Mouse (Mus musculus) stomach, postnatal 0 days (tissue): ENCODE data around the gene Dcaf7. TPM values are rescaled to one million over a fixed set of nuclear protein-coding genes. Genes with fewer than 3 reads are reported as not detected.
A peak's percentile ranks its signal among the peaks of the same experiment; 100 is the strongest.

Experiments used
- ATAC-seq: fragments of 200-750 bp; cut with Nextera tagmentation; 2 replicates; pipeline ENCODE4 v1.8.0; 2017; ENCODE audit not compliant: low FRiP score, low TSS enrichment
- DNase-seq: peaks from one replicate; pipeline ENCODE4 v3.0.0-alpha.2; 2016; ENCODE audit warnings: low spot score
- H3K27ac ChIP-seq: fragments of 300-500 bp; sonication (generic); replicated peaks from 2 replicates; pipeline ENCODE4 v1.5.1; 2014; ENCODE audit warnings: mild to moderate bottlenecking, control low read depth
- H3K27me3 ChIP-seq: fragments of 300-500 bp; sonication (generic); 2 replicates; pipeline ENCODE4 v1.6.1; 2014; ENCODE audit warnings: low read length; ENCODE audit not compliant: control insufficient read depth, insufficient read depth
- H3K36me3 ChIP-seq: fragments of 300-500 bp; sonication (generic); 2 replicates; pipeline ENCODE4 v1.6.1; 2014; ENCODE audit warnings: low read length, mixed read lengths; ENCODE audit not compliant: control insufficient read depth, insufficient read depth
- H3K4me1 ChIP-seq: fragments of 300-500 bp; sonication (generic); replicated peaks from 2 replicates; pipeline ENCODE4 v1.6.1; 2014; ENCODE audit warnings: antibody characterized with exemption; ENCODE audit not compliant: control insufficient read depth, insufficient read depth
- H3K4me2 ChIP-seq: fragments of 300-500 bp; sonication (generic); replicated peaks from 2 replicates; pipeline ENCODE4 v1.6.1; 2014; ENCODE audit warnings: low read depth, mild to moderate bottlenecking, control low read depth, moderate library complexity
- H3K4me3 ChIP-seq: fragments of 300-500 bp; sonication (generic); 2 replicates; pipeline ENCODE4 v1.5.1; 2014; ENCODE audit warnings: low read depth, low read length, control low read depth
- H3K9ac ChIP-seq: fragments of 300-500 bp; sonication (generic); 2 replicates; pipeline ENCODE4 v1.6.1; 2014; ENCODE audit warnings: mild to moderate bottlenecking, low read length, control low read depth, mixed read lengths
- H3K9me3 ChIP-seq: fragments of 300-500 bp; sonication (generic); 2 replicates; pipeline ENCODE4 v1.6.1; 2016; ENCODE audit warnings: low read length; ENCODE audit not compliant: control insufficient read depth
- CTCF ChIP-seq: IDR thresholded peaks from 2 replicates; pipeline ENCODE4 v1.5.1; 2016; ENCODE audit warnings: antibody characterized with exemption, low read depth, mild to moderate bottlenecking, moderate library complexity
- EP300 ChIP-seq: optimal IDR thresholded peaks from 2 replicates; pipeline ENCODE3; 2016; ENCODE audit warnings: antibody characterized with exemption
- WGBS: fragments of 180-500 bp; shearing (Covaris S2); extraction: QIAGEN DNeasy Blood & Tissue Kit; methylation state at CpG from one replicate; pipeline ENCODE4 v1.1.7; 2014; 5-methylcytosine and 5-hydroxymethylcytosine counted together
- polyA plus RNA-seq: library from polyadenylated mRNA; unstranded; fragments of >200 nt; fragmentation: Nextera tagmentation; extraction: Ambion mirVana; gene quantifications from 2 replicates; pipeline ENCODE4 v1.2.1, GENCODE M21; 2015

The Dcaf7 gene
- polyA plus RNA-seq, 1 experiment from 2014 or later: 25.9 TPM

DNA sequence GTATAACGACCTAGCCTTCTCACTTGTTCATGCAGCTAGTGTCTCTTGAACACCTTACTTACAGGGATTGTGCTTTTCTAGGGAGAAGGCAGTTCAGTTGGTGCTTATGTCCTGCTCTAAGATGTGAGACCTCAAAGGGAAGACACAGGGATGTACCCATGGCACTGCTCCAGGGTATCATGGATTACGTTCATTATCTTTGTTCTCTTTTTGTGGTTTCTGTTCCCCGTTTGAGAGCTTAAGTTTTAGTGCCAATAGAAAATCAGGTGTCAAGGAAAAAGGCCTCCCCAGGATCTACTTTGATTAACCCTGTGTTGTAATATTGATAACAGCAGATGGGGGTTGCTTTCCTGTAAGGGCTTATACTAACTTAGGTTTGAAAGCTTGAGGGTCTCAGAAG lies 37.1 kb downstream of the Dcaf7 start:
- Histone ChIP-seq H3K4me1 (no peaks in the 10 kb centered on the region), H3K9me3 (no peaks in the 10 kb centered on the region), H3K9ac (no peak overlapping the region), H3K36me3 (no peaks in the 10 kb centered on the region; the same call in 1 of the 2 replicates), H3K4me3 (no peak overlapping the region), H3K27me3 (no peaks in the 10 kb centered on the region), H3K4me2 (no peak overlapping the region), H3K27ac (no peak overlapping the region)
- no peak for DNase-seq
- TF ChIP-seq CTCF: no peak
- TF ChIP-seq EP300: no peak
- no peak for ATAC-seq
- 88% methylated on average over 3 of the region's 3 CpGs for WGBS

DNA sequence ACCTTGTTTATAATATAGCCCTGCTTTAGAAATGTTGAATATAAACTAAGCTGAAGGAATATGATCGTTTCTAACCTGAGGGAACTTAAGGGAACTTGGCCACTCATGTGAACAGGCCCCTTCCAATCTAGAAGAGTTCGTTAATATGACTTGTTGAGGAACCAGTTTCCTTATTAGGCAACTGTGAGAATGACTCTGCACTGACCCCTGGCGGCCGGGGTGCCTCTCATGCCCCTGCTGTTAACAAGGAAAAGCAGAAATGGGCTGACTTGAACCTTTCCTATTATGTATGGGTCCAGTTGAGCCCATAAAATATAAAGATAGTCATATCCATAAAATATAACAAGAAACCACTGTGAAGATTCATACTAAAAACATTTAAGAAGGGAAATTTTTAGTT lies 39.6 kb downstream of the Dcaf7 start:
- H3K4me1 ChIP-seq: no peaks in the 10 kb centered on the region
- DNase-seq (peak; percentile 92), ATAC-seq (peak; percentile 53)
- H3K27ac ChIP-seq: no peak overlapping the region
- H3K4me3 ChIP-seq: no peak overlapping the region
- 3% methylated on average over 4 of the region's 4 CpGs for WGBS
- H3K9me3 ChIP-seq: no peaks in the 10 kb centered on the region
- H3K4me2 ChIP-seq: no peak overlapping the region
- TF ChIP-seq CTCF (peak; percentile 90), EP300 (no peak)
- no peak overlapping the region for H3K9ac ChIP-seq
- H3K27me3 ChIP-seq: no peaks in the 10 kb centered on the region
- no peaks in the 10 kb centered on the region; the same call in 1 of the 2 replicates for H3K36me3 ChIP-seq

DNA sequence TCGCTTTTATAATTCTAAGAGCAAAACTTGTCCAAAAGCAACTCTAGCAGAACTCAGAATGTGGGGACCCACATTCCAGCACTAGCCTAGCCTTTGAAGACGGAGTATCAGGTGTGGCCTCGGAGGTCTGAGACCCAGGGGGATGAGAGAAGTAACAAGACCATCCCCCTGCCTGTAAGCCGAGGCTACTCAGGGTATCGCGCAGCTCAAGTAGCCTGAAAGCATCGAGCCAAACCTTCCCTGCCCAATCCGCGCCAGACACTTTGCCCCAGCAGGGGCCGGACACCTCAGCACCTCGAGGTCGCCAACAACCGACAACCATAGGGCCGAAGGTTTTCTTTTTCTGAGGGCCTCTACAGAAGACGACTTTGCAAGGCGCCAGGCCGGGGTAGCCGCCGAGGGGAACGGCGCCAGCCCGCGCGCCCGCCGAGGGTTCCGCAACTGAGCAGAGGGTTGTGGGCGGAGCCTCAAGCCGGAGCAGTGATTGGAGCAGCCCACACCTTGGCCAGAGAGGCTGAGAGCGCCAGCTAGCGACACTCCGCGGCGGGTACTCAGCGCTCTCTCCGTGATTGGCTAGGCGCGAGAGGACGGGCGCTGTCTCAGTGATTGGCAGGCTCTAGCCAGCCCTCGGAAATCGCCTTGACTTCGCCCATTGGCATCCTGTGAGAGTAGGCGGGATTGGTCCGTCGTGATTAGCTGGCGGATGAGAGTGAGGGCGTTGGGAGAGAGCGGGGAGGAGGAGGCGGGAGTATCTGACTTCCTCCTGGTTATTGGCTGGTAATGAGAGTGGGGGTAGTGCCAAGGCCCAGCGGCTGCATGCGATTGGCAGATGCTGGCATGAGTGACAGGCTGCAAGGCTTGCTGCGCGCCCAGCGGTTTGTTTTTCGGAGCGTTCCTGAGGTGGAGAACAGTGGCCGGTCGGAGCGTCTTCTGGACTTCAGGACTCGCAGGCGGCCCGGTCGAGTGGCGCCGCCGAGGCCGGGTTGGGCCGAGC lies 47.3 kb downstream of the Dcaf7 start, which contains the start of gene Map3k3:
Gene Map3k3 (plus strand): TSS at position 906 of the 994 bp plus-strand sequence.
- H3K27ac ChIP-seq: peak within 1 kb of the TSS; percentile 100
- TF ChIP-seq EP300 (no peak), CTCF (peak; percentile 78)
- H3K4me1 ChIP-seq: peaks cover 3% of the 10 kb centered on the region; the same call in 1 of the 2 replicates
- ATAC-seq (peak; percentile 99), DNase-seq (peak; percentile 99)
- no peaks in the 10 kb centered on the region for H3K27me3 ChIP-seq
- H3K4me2 ChIP-seq: peak within 1 kb of the TSS; percentile 88
- WGBS: under 1% methylated on average over 67 of the region's 69 CpGs
- peak within 1 kb of the TSS; percentile 92 for H3K9ac ChIP-seq
- H3K9me3 ChIP-seq: no peaks in the 10 kb centered on the region
- H3K36me3 ChIP-seq: no peaks in the 10 kb centered on the region
- H3K4me3 ChIP-seq: peak within 1 kb of the TSS; percentile 99

DNA sequence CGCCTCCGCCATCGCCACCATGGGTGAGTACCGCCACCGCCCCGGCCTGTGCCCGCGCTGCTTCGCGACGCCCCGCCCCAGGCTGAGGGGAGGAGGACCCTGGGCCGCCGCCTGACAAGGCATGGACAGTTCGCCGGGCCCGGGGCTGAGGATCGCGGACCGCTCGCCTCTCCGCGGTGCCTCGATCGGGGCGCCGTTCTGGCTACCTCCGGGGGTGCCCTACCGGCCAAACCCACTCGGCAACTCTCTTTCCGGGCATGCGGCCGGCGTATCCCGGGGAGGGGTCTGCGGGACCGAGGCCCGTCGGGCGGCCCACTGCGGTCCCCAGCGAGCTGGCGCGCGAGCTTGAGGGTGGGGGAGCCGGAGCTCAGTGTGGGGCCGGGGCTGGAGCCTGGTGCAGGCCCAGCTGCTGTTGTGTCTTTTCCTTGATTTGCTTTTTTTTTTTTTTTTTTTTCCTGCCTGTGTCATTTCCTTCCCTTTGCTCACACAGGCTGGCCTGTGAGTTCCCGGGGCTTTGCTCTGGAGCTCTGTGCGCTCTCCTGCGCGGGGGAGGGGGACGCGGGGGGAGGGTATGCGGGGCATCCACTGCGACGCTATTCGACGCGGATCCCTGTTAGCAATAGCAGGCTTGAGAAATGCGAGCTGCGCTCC lies 48.4 kb downstream of the Dcaf7 start:
- Histone ChIP-seq H3K27me3 (no peaks in the 10 kb centered on the region), H3K4me3 (peak overlapping the region; percentile 99), H3K9ac (peak overlapping the region; percentile 92), H3K36me3 (no peaks in the 10 kb centered on the region), H3K4me2 (peak overlapping the region; percentile 62), H3K4me1 (peaks cover 3% of the 10 kb centered on the region; the same call in 1 of the 2 replicates), H3K27ac (peak overlapping the region; percentile 100), H3K9me3 (no peaks in the 10 kb centered on the region)
- under 1% methylated on average over 54 of the region's 61 CpGs for WGBS
- DNase-seq (peak; percentile 86), ATAC-seq (peak; percentile 54)
- no peak for TF ChIP-seq EP300
- TF ChIP-seq CTCF: no peak

DNA sequence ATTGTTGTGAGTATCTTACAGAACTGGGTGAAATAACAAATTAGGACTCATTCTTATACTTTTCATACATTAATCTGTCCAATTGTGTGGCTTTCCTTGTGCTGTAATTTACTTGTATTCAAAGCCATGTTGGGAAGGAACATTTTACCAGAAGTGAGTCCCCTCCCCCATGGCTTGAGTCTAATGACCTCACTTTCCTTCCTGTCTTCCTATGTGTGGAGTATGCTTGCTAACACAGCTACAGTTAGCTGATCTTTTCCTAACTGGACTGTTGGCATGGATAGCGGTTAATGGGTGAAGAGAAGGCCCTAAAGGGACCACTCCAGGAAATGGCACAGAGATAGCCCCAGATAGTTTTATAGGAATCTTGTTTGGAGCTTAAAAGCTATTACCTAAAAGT lies 61.6 kb downstream of the Dcaf7 start:
- Histone ChIP-seq H3K27me3 (no peaks in the 10 kb centered on the region), H3K4me2 (no peak overlapping the region), H3K36me3 (no peaks in the 10 kb centered on the region; the same call in 1 of the 2 replicates), H3K4me1 (no peaks in the 10 kb centered on the region), H3K9ac (no peak overlapping the region), H3K9me3 (no peaks in the 10 kb centered on the region), H3K27ac (no peak overlapping the region), H3K4me3 (no peak overlapping the region)
- TF ChIP-seq CTCF: no peak
- no peak for TF ChIP-seq EP300
- ATAC-seq: no peak
- DNase-seq: no peak
- 100% methylated on average over 1 of the region's 1 CpGs for WGBS
